Mouse (Mus musculus) hindbrain, embryonic 10.5 days (tissue): Measurements from ENCODE around the gene Hist2h3b. TPM values are rescaled to one million over a fixed set of nuclear protein-coding genes. Genes with fewer than 3 reads are reported as not detected.
A peak's percentile ranks its signal among the peaks of the same experiment; 100 is the strongest.
"Not testable (repeated sequence)": the region's sequence is repeated elsewhere in the genome, so short reads cannot be mapped to it uniquely, and the experiment has no call there.

Source experiments
- DNase-seq: peaks from one replicate; pipeline ENCODE4 v3.0.0-alpha.2; 2017; ENCODE audit warnings: low spot score
- H3K27ac ChIP-seq: fragments of 300-500 bp; sonication (generic); 2 replicates; pipeline ENCODE4 v1.5.1; 2016; ENCODE audit warnings: mild to moderate bottlenecking, moderate library complexity
- H3K27me3 ChIP-seq: fragments of 300-500 bp; sonication (generic); 2 replicates; pipeline ENCODE4 v1.6.1; 2016; ENCODE audit warnings: mild to moderate bottlenecking; ENCODE audit not compliant: poor library complexity, insufficient read depth, severe bottlenecking
- H3K36me3 ChIP-seq: fragments of 300-500 bp; sonication (generic); 2 replicates; pipeline ENCODE4 v1.6.1; 2016; ENCODE audit warnings: mild to moderate bottlenecking, moderate library complexity
- H3K4me1 ChIP-seq: fragments of 300-500 bp; sonication (generic); replicated peaks from 2 replicates; pipeline ENCODE4 v1.6.1; 2016; ENCODE audit warnings: mild to moderate bottlenecking
- H3K4me3 ChIP-seq: fragments of 300-500 bp; sonication (generic); 2 replicates; pipeline ENCODE4 v1.5.1; 2016; ENCODE audit warnings: mild to moderate bottlenecking, moderate library complexity
- H3K9me3 ChIP-seq: fragments of 300-500 bp; sonication (generic); 2 replicates; pipeline ENCODE4 v1.6.1; 2016; ENCODE audit warnings: mild to moderate bottlenecking, moderate library complexity
- WGBS: fragments of 180-500 bp; shearing (Covaris S2); methylation state at CpG from one replicate; pipeline ENCODE4 v1.1.7; 2016; 5-methylcytosine and 5-hydroxymethylcytosine counted together
- polyA plus RNA-seq: library from polyadenylated mRNA; unstranded; fragments of >200 nt; fragmentation: Nextera tagmentation; extraction: Ambion mirVana; gene quantifications from 2 replicates; pipeline ENCODE4 v1.2.1, GENCODE M21; 2016

The Hist2h3b gene
- polyA plus RNA-seq, 1 experiment from 2014 or later: 51.9 TPM

GRCm38 (mm10) chr3:96273591-96274465 is 5.4 kb downstream of the Hist2h3b start:
- H3K27me3 ChIP-seq: no peaks in the 10 kb centered on the region; the same call in 1 of the 2 replicates

GRCm38 (mm10) chr3:96277428-96277799 is 9.0 kb downstream of the Hist2h3b start:
- H3K4me3 ChIP-seq: peak overlapping the region; percentile 62
- DNase-seq: no peak
- no peaks in the 10 kb centered on the region for H3K9me3 ChIP-seq
- peaks cover 15% of the 10 kb centered on the region for H3K4me1 ChIP-seq
- H3K27me3 ChIP-seq: peaks cover 21% of the 10 kb centered on the region
- WGBS: 14% methylated on average over 8 of the region's 8 CpGs
- peak overlapping the region; percentile 90 for H3K27ac ChIP-seq
- H3K36me3 ChIP-seq: no peaks in the 10 kb centered on the region

More at GRCm38 (mm10) chr3:96273591-96274465, 5.4 kb downstream of the Hist2h3b start:
- Histone ChIP-seq H3K4me1 (peaks cover 20% of the 10 kb centered on the region), H3K9me3 (no peaks in the 10 kb centered on the region), H3K4me3 (no peak overlapping the region), H3K36me3 (no peaks in the 10 kb centered on the region), H3K27ac (no peak overlapping the region)
- WGBS: 88% methylated on average over 17 of the region's 17 CpGs
- DNase-seq: no peak

- no peaks in the 10 kb centered on the region for H3K36me3 ChIP-seq
- under 1% methylated on average over 49 of the region's 49 CpGs for WGBS
- no peaks in the 10 kb centered on the region for H3K9me3 ChIP-seq
- peak overlapping the region; percentile 90 for H3K27ac ChIP-seq
- peak; percentile 96 for DNase-seq
- peaks cover 27% of the 10 kb centered on the region for H3K27me3 ChIP-seq
- peaks cover 15% of the 10 kb centered on the region for H3K4me1 ChIP-seq
- peak overlapping the region; percentile 62 for H3K4me3 ChIP-seq
Measured at GRCm38 (mm10) chr3:96277800-96278624, 9.6 kb downstream of the Hist2h3b start.

GRCm38 (mm10) chr3:96280660-96281059 is 12.2 kb downstream of the Hist2h3b start:
- DNase-seq: no peak
- H3K27me3 ChIP-seq: peaks cover 53% of the 10 kb centered on the region
- no peak overlapping the region for H3K4me3 ChIP-seq
- H3K27ac ChIP-seq: no peak overlapping the region
- no peaks in the 10 kb centered on the region for H3K9me3 ChIP-seq
- no peaks in the 10 kb centered on the region for H3K36me3 ChIP-seq
- peaks cover 27% of the 10 kb centered on the region for H3K4me1 ChIP-seq
- WGBS: 56% methylated on average over 6 of the region's 6 CpGs

GRCm38 (mm10) chr3:96284457-96284856 is 16.0 kb downstream of the Hist2h3b start:
- 21% methylated on average over 4 of the region's 4 CpGs for WGBS
- peak; percentile 21 for DNase-seq
- peaks cover 20% of the 10 kb centered on the region for H3K4me1 ChIP-seq
- H3K36me3 ChIP-seq: no peaks in the 10 kb centered on the region
- H3K27me3 ChIP-seq: peaks cover 58% of the 10 kb centered on the region
- no peaks in the 10 kb centered on the region for H3K9me3 ChIP-seq
- peak overlapping the region; percentile 13; the same call in 1 of the 2 replicates for H3K4me3 ChIP-seq
- no peak overlapping the region for H3K27ac ChIP-seq

- WGBS: 88% methylated on average over 11 of the region's 11 CpGs
Measured at GRCm38 (mm10) chr3:96287334-96287733, 18.9 kb downstream of the Hist2h3b start.

GRCm38 (mm10) chr3:96289201-96289600 is 20.7 kb downstream of the Hist2h3b start:
- WGBS: 76% methylated on average over 3 of the region's 3 CpGs
- Histone ChIP-seq H3K36me3 (no peaks in the 10 kb centered on the region), H3K27ac (no peak overlapping the region), H3K27me3 (peaks cover 19% of the 10 kb centered on the region), H3K9me3 (no peaks in the 10 kb centered on the region), H3K4me3 (no peak overlapping the region), H3K4me1 (peaks cover 11% of the 10 kb centered on the region)
- DNase-seq: no peak

More at GRCm38 (mm10) chr3:96287334-96287733, 18.9 kb downstream of the Hist2h3b start:
- H3K36me3 ChIP-seq, H3K9me3 ChIP-seq, H3K4me3 ChIP-seq, DNase-seq, H3K27ac ChIP-seq: not testable (repeated sequence)
- peaks cover 20% of the 10 kb centered on the region for H3K4me1 ChIP-seq
- peaks cover 38% of the 10 kb centered on the region for H3K27me3 ChIP-seq

GRCm38 (mm10) chr3:96290727-96291126 is 22.3 kb downstream of the Hist2h3b start:
- not testable (repeated sequence) for H3K36me3 ChIP-seq, H3K4me3 ChIP-seq, H3K4me1 ChIP-seq, DNase-seq, H3K27me3 ChIP-seq, H3K9me3 ChIP-seq, H3K27ac ChIP-seq
- whole genome bisulfite sequencing: 93% methylated on average over 3 of the region's 3 CpGs

- no peak for DNase-seq
- Histone ChIP-seq H3K4me1 (no peaks in the 10 kb centered on the region), H3K27ac (no peak overlapping the region), H3K4me3 (no peak overlapping the region), H3K27me3 (no peaks in the 10 kb centered on the region), H3K36me3 (no peaks in the 10 kb centered on the region), H3K9me3 (no peaks in the 10 kb centered on the region)
- WGBS: 69% methylated on average over 6 of the region's 6 CpGs
Measured at GRCm38 (mm10) chr3:96292641-96293040, 24.2 kb downstream of the Hist2h3b start.

- no peaks in the 10 kb centered on the region for H3K27me3 ChIP-seq
- no peaks in the 10 kb centered on the region for H3K9me3 ChIP-seq
- H3K4me3 ChIP-seq: no peak overlapping the region
- WGBS: 58% methylated on average over 5 of the region's 5 CpGs
- H3K4me1 ChIP-seq: no peaks in the 10 kb centered on the region
- DNase-seq: no peak
- no peaks in the 10 kb centered on the region for H3K36me3 ChIP-seq
- H3K27ac ChIP-seq: no peak overlapping the region
Measured at GRCm38 (mm10) chr3:96293368-96293767, 24.9 kb downstream of the Hist2h3b start.

- Histone ChIP-seq H3K4me3 (no peak within 1 kb of the TSS), H3K27me3 (no peaks in the 10 kb centered on the region), H3K27ac (no peak within 1 kb of the TSS), H3K4me1 (no peaks in the 10 kb centered on the region), H3K9me3 (no peaks in the 10 kb centered on the region), H3K36me3 (no peaks in the 10 kb centered on the region)
- no peak for DNase-seq
- WGBS: 88% methylated on average over 4 of the region's 4 CpGs
Measured at GRCm38 (mm10) chr3:96293787-96294186, 25.3 kb downstream of the Hist2h3b start, which contains the start of gene Fcgr1. Gene Fcgr1 (minus strand): TSS chr3:96293969.

GRCm38 (mm10) chr3:96298360-96298759 is 29.9 kb downstream of the Hist2h3b start:
- H3K4me1 ChIP-seq: no peaks in the 10 kb centered on the region
- DNase-seq: no peak
- WGBS: 90% methylated on average over 4 of the region's 4 CpGs
- no peaks in the 10 kb centered on the region for H3K9me3 ChIP-seq
- H3K27ac ChIP-seq: no peak overlapping the region
- no peaks in the 10 kb centered on the region for H3K36me3 ChIP-seq
- H3K27me3 ChIP-seq: peaks cover 10% of the 10 kb centered on the region
- no peak overlapping the region for H3K4me3 ChIP-seq

- Histone ChIP-seq H3K36me3 (no peaks in the 10 kb centered on the region), H3K4me1 (no peaks in the 10 kb centered on the region), H3K4me3 (no peak overlapping the region), H3K27me3 (peaks cover 10% of the 10 kb centered on the region), H3K9me3 (no peaks in the 10 kb centered on the region), H3K27ac (no peak overlapping the region)
- no peak for DNase-seq
- 94% methylated on average over 2 of the region's 2 CpGs for WGBS
Measured at GRCm38 (mm10) chr3:96299562-96299961, 31.1 kb downstream of the Hist2h3b start.
